Mouse (Mus musculus): ENCODE results near the gene Tssk3.
"Not testable (repeated sequence)": the region's sequence is repeated elsewhere in the genome, so short reads cannot be mapped to it uniquely, and the experiment has no call there.

- not testable (repeated sequence) for TF ChIP-seq TAL1, GATA1 (IDR thresholded peaks at IDR 0.05; ENCODE audit: low read length)
Measured at GRCm38 (mm10) chr4:129528901-129529300, 38.1 kb upstream of the Tssk3 start.
